Mouse (Mus musculus): ENCODE measurements around the gene Cep55. TPM values are rescaled to one million over a fixed set of nuclear protein-coding genes. Genes with fewer than 3 reads are reported as not detected.
A peak's percentile ranks its signal among the peaks of the same experiment; 100 is the strongest.

The Cep55 gene
- polyA plus RNA-seq, 1 experiment from 2014 or later, result 21.8 TPM

DNA sequence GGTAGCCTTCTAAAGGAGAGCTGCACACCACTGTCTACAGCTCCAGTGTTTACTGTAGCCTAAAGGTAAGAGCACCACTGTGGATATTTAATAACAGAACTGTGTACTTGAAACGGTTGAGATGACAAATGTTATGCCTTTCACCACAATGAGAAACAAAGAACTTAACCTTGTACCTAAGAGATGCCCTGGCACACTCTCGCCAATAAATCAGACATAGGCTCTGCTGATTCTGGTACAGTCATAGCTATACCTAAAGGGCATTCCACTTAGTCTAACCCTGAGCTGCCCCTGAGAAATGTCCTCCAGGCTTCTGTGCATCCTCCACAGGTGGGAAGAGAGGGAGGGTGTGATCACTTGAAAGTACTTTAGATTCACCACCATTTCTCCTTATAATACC lies 20.1 kb upstream of the Cep55 start:
- Histone ChIP-seq H3K9me3 (replicated peaks; ENCODE audit: control insufficient read depth, low read length) (no peaks in the 10 kb centered on the region), H3K9ac (ENCODE audit: low read length) (no peak overlapping the region), H3K4me3 (ENCODE audit: low read depth, low read length) (no peak overlapping the region), H3K27ac (ENCODE audit: low read depth, low read length) (no peak overlapping the region), H3K4me2 (ENCODE audit: low read length) (no peak overlapping the region), H3K27me3 (replicated peaks; ENCODE audit: control insufficient read depth, insufficient read depth, low read length) (no peaks in the 10 kb centered on the region), H3K36me3 (ENCODE audit: control insufficient read depth, insufficient read depth, low read length) (no peaks in the 10 kb centered on the region), H3K4me1 (ENCODE audit: control insufficient read depth, insufficient read depth, low read length) (no peaks in the 10 kb centered on the region)
- 83% methylated on average over 2 of the region's 2 CpGs for WGBS
- no peak for DNase-seq (ENCODE audit: low spot score)
- no peak for ATAC-seq

DNA sequence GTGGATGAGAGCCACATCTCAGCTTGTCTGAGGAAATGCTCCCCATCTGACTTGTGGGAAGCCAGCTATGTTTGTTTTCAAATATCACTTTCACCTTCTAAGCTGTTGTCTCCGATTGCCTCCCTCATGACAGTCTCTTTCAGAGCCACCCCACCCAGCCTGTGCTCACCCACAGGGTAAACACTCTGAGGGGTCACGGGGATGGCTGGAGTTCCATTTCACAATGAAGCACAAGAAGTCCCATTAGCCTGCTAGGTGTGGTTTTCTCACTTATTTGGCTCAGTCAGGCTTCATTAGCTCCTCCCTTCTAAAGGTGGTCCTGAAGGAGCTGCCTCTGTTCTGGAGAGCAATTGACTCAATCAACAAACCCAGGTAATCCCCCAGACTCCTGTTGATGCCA lies 19.0 kb upstream of the Cep55 start:
- Histone ChIP-seq H3K9ac (ENCODE audit: low read length) (no peak overlapping the region), H3K4me3 (ENCODE audit: low read depth, low read length) (no peak overlapping the region), H3K9me3 (replicated peaks; ENCODE audit: control insufficient read depth, low read length) (no peaks in the 10 kb centered on the region), H3K4me1 (ENCODE audit: control insufficient read depth, insufficient read depth, low read length) (no peaks in the 10 kb centered on the region), H3K36me3 (ENCODE audit: control insufficient read depth, insufficient read depth, low read length) (no peaks in the 10 kb centered on the region), H3K27me3 (replicated peaks; ENCODE audit: control insufficient read depth, insufficient read depth, low read length) (no peaks in the 10 kb centered on the region), H3K27ac (ENCODE audit: low read depth, low read length) (no peak overlapping the region), H3K4me2 (ENCODE audit: low read length) (no peak overlapping the region)
- 83% methylated on average over 2 of the region's 2 CpGs for WGBS
- DNase-seq (ENCODE audit: low spot score) (no peak), ATAC-seq (no peak)

DNA sequence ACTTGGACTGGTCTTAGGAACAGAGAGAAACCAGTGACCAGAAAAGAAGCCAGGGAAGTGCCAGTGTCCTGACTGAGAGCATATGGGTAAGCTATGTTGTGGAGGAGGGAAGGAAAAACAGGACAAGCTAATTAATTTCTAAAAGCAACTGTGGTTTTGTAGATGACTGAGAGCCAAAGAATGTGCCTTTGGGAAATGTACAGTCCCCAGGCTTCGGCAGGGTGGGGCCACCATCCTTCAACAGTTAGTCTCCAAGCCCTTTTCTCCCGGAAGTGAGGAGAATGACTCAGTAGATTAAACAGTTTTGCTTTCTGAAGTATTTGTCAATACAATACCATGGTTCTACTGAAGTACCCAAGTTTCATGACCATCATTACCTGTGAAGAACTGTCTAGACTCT lies 16.5 kb upstream of the Cep55 start:
- H3K4me1 ChIP-seq (ENCODE audit: control insufficient read depth, insufficient read depth, low read length), result no peaks in the 10 kb centered on the region
- H3K27ac ChIP-seq (ENCODE audit: low read depth, low read length), result no peak overlapping the region
- H3K36me3 ChIP-seq (ENCODE audit: control insufficient read depth, insufficient read depth, low read length), result no peaks in the 10 kb centered on the region
- no peak overlapping the region for H3K9ac ChIP-seq (ENCODE audit: low read length)
- DNase-seq (ENCODE audit: low spot score) (no peak), ATAC-seq (no peak)
- no peak overlapping the region for H3K4me3 ChIP-seq (ENCODE audit: low read depth, low read length)
- H3K4me2 ChIP-seq (ENCODE audit: low read length), result no peak overlapping the region
- 87% methylated on average over 2 of the region's 2 CpGs for WGBS
- peaks cover 9% of the 10 kb centered on the region; the same call in 1 of the 2 replicates for H3K27me3 ChIP-seq (replicated peaks; ENCODE audit: control insufficient read depth, insufficient read depth, low read length)
- H3K9me3 ChIP-seq (replicated peaks; ENCODE audit: control insufficient read depth, low read length), result no peaks in the 10 kb centered on the region

DNA sequence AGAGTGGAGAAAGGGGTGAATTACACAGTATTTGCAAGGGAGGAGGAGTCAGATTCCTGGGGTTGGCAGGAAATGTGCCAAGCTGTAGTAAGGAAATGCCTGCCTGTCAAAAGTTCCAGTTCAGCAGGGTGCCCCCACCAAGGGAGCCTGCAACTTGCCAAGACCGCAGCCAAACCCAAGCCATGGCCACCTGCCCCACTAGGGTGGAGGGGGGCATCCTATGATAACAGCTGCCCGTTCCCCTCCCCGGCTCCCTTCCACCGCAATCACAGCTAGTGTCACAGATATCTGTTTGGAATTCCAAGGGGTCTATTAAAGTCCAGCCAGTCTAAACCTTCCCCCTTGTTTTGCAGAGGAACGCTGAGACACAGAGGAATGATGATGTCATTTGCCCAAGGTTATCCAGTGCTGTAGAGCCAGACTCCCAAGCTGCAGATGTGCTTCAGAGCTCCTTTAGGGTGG lies 12.5 kb upstream of the Cep55 start:
- H3K4me3 ChIP-seq (ENCODE audit: low read depth, low read length), result no peak overlapping the region
- DNase-seq (ENCODE audit: low spot score) (peak; percentile 10), ATAC-seq (no peak)
- H3K9ac ChIP-seq (ENCODE audit: low read length), result no peak overlapping the region
- 38% methylated on average over 5 of the region's 5 CpGs for WGBS
- H3K27me3 ChIP-seq (replicated peaks; ENCODE audit: control insufficient read depth, insufficient read depth, low read length), result peaks cover 11% of the 10 kb centered on the region; the same call in 1 of the 2 replicates
- H3K4me2 ChIP-seq (ENCODE audit: low read length), result no peak overlapping the region
- H3K27ac ChIP-seq (ENCODE audit: low read depth, low read length), result no peak overlapping the region
- no peaks in the 10 kb centered on the region for H3K9me3 ChIP-seq (replicated peaks; ENCODE audit: control insufficient read depth, low read length)
- 0 out of 2 replicates have a peak, but pooled peaks cover 2% of the 10 kb centered on the region for H3K4me1 ChIP-seq (ENCODE audit: control insufficient read depth, insufficient read depth, low read length)
- no peaks in the 10 kb centered on the region for H3K36me3 ChIP-seq (ENCODE audit: control insufficient read depth, insufficient read depth, low read length)

DNA sequence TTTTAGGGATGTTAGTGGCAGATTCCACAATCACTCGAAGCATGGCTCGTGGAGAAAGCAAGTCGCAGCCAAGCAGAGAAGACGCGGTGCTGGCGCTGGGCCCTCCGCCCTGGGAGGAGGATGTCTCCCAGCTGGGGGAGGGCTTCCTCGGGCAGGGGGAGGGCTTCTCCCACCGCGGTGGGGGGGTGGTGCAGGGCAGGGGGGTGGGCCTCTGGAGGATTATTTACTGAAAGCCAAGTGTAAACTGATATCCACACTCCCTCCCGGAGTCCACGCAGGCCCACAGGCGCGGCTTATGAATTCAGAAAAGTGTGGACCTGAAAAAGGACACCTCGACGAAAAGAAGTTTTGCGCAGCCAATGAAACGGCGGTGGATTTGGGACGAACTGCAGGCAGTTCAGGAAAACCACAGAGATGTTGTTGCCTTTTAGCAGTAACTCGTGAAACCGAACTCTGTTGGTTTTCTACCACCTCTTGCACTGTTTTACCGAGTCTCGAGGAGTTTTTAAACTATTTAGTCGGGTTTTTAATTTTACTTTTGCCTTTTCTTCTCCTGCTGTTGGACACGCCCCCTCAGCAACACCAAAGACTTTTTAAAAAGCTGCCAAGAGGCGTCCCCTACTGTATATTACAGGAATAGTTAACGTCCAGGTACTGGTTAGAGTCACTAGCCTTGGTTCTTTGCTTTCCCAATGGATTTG lies 11.4 kb upstream of the Cep55 start, which contains the start of gene Myof:
Gene Myof, minus strand, starts transcription at position 297 of the 701 bp plus-strand sequence.
- Histone ChIP-seq H3K36me3 (ENCODE audit: control insufficient read depth, insufficient read depth, low read length) (no peaks in the 10 kb centered on the region), H3K27me3 (replicated peaks; ENCODE audit: control insufficient read depth, insufficient read depth, low read length) (peaks cover 11% of the 10 kb centered on the region; the same call in 1 of the 2 replicates), H3K27ac (ENCODE audit: low read depth, low read length) (no peak within 1 kb of the TSS), H3K4me3 (ENCODE audit: low read depth, low read length) (peak within 1 kb of the TSS; percentile 23), H3K9me3 (replicated peaks; ENCODE audit: control insufficient read depth, low read length) (no peaks in the 10 kb centered on the region), H3K4me1 (ENCODE audit: control insufficient read depth, insufficient read depth, low read length) (0 out of 2 replicates have a peak, but pooled peaks cover 2% of the 10 kb centered on the region), H3K9ac (ENCODE audit: low read length) (peak within 1 kb of the TSS; percentile 49; the same call in 1 of the 2 replicates), H3K4me2 (ENCODE audit: low read length) (peak within 1 kb of the TSS; percentile 54)
- ATAC-seq, result no peak; the same call in 1 of the 2 replicates
- peak; percentile 50 for DNase-seq (ENCODE audit: low spot score)
- WGBS, result under 1% methylated on average over 28 of the region's 28 CpGs

DNA sequence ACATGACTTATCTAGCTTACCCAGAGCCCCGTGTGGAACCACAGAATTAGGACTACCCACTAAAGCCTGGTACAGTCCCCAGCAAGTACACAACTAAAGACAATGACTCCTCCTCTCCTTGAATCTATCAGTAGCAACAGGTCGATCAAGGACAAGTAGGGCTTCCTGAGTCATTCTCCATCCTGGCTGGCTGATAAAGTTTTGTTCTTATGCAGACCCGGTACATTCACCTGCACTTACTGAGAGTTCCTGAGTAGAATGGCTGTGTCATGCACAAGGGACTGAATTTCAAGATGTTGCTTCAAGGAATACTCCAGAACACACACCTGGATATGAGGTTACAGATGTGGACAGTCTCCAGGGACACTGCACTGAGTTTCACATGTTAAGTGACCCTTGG lies 9.6 kb upstream of the Cep55 start:
- H3K4me1 ChIP-seq (ENCODE audit: control insufficient read depth, insufficient read depth, low read length), result 0 out of 2 replicates have a peak, but pooled peaks cover 2% of the 10 kb centered on the region
- no peaks in the 10 kb centered on the region for H3K9me3 ChIP-seq (replicated peaks; ENCODE audit: control insufficient read depth, low read length)
- no peak overlapping the region for H3K4me2 ChIP-seq (ENCODE audit: low read length)
- DNase-seq (ENCODE audit: low spot score), result no peak
- H3K27ac ChIP-seq (ENCODE audit: low read depth, low read length), result no peak overlapping the region
- no peak overlapping the region for H3K4me3 ChIP-seq (ENCODE audit: low read depth, low read length)
- H3K36me3 ChIP-seq (ENCODE audit: control insufficient read depth, insufficient read depth, low read length), result no peaks in the 10 kb centered on the region
- ATAC-seq, result no peak
- peaks cover 11% of the 10 kb centered on the region; the same call in 1 of the 2 replicates for H3K27me3 ChIP-seq (replicated peaks; ENCODE audit: control insufficient read depth, insufficient read depth, low read length)
- H3K9ac ChIP-seq (ENCODE audit: low read length), result no peak overlapping the region
- WGBS, result 95% methylated on average over 3 of the region's 3 CpGs

DNA sequence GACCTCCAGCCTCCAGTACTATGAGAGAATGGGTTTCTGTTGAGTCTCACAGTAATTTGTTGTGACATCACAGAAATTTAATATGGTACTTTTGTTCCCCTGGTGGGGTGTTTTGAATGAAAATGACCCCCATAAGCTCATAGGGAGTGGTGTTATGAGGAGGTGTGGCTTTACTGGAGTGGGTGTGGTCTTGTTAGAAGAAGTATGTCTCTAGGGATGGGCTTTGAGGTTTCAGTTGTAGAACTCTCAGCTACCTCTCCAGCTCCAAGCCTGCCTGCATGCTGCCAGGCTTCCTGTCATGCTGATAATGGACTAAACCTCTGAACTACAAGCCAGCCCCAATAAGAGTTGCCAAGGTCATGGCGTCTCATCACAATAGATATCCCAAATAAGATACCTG lies 5.1 kb upstream of the Cep55 start:
- H3K4me2 ChIP-seq (ENCODE audit: low read length), result no peak overlapping the region
- 97% methylated on average over 1 of the region's 1 CpGs for WGBS
- no peak for DNase-seq (ENCODE audit: low spot score)
- H3K4me3 ChIP-seq (ENCODE audit: low read depth, low read length), result no peak overlapping the region
- H3K27ac ChIP-seq (ENCODE audit: low read depth, low read length), result no peak overlapping the region
- H3K4me1 ChIP-seq (ENCODE audit: control insufficient read depth, insufficient read depth, low read length), result no peaks in the 10 kb centered on the region
- no peaks in the 10 kb centered on the region for H3K9me3 ChIP-seq (replicated peaks; ENCODE audit: control insufficient read depth, low read length)
- no peak for ATAC-seq
- H3K36me3 ChIP-seq (ENCODE audit: control insufficient read depth, insufficient read depth, low read length), result no peaks in the 10 kb centered on the region
- H3K27me3 ChIP-seq (replicated peaks; ENCODE audit: control insufficient read depth, insufficient read depth, low read length), result no peaks in the 10 kb centered on the region
- H3K9ac ChIP-seq (ENCODE audit: low read length), result no peak overlapping the region

DNA sequence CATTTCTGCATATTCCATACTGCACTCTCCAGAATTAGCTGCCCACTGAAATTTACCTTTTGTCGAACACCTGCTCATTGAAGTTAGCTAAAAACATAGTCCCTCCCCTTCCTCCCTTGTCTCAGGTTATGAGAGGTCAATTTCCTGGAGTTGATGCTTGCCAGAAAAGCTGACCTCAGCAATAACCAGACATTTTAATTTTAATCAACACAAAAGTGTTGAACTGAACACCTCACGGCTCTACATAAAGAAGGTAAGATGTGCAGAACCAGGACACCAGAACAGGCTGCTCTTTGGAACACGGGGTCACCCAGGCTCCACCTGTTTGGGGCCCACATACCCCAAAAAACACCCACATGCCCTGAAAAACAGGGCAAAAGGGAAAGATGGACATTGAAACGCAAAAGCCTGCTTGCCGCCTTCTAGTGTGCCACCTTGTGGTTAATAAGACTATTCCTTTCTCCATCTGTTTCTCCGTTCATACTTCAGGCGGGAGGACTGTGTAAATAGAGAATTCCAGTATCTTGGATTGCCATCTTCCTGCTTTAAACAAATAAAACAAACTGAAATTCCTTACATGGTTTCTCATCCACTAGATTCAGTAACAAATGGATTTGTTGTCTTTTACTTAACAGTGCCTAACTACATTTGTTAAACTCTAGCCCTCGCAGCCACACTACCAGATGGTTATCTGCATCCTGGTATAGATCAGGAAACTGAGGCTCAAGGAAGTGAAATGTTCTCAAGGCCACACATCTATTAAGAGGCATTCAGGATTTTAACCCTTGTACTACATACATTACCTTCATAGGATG lies 1.4 kb upstream of the Cep55 start:
- 34% methylated on average over 8 of the region's 8 CpGs for WGBS
- no peaks in the 10 kb centered on the region for H3K9me3 ChIP-seq (replicated peaks; ENCODE audit: control insufficient read depth, low read length)

More for the DNA sequence above, 1.4 kb upstream of the Cep55 start:
- Histone ChIP-seq H3K27me3 (replicated peaks; ENCODE audit: control insufficient read depth, insufficient read depth, low read length) (no peaks in the 10 kb centered on the region), H3K4me2 (ENCODE audit: low read length) (peak overlapping the region; percentile 39), H3K4me1 (ENCODE audit: control insufficient read depth, insufficient read depth, low read length) (peaks cover 8% of the 10 kb centered on the region; the same call in 1 of the 2 replicates), H3K27ac (ENCODE audit: low read depth, low read length) (no peak overlapping the region), H3K4me3 (ENCODE audit: low read depth, low read length) (peak overlapping the region; percentile 65), H3K36me3 (ENCODE audit: control insufficient read depth, insufficient read depth, low read length) (peaks cover 6% of the 10 kb centered on the region; the same call in 1 of the 2 replicates), H3K9ac (ENCODE audit: low read length) (no peak overlapping the region)
- ATAC-seq (no peak), DNase-seq (ENCODE audit: low spot score) (peak; percentile 78)

Measured in forebrain, embryonic 14.5 days (tissue).